Comparison of ENCODE assay signal across 7 mouse cellular contexts in genomic region chr5:103423927-103424315, GRCm38 (mm10). TPM values are rescaled to one million over a fixed set of nuclear protein-coding genes. Genes with fewer than 3 reads are reported as not detected.
DNase-seq lines count a peak whose midpoint lies in the region; ATAC-seq and TF ChIP-seq lines count a peak whose summit lies in the region.

No protein-coding gene starts in this region.

- peaks cover 32% of the 10 kb centered on the region for H3K4me1 ChIP-seq in lung, embryonic 15.5 days
- H3K4me1 ChIP-seq in hindbrain, embryonic 15.5 days (replicated peaks): peaks cover 28% of the 10 kb centered on the region
- H3K4me1 ChIP-seq in liver, embryonic 14.5 days (replicated peaks; ENCODE audit: control insufficient read depth in 2 of 2, insufficient read depth in 2 of 2, low read length in 1 of 2): peaks cover 2 to 11% of the 10 kb centered on the region in 2 experiments
- no peaks in the 10 kb centered on the region for H3K4me1 ChIP-seq in stomach, postnatal 0 days (replicated peaks; ENCODE audit: control insufficient read depth, insufficient read depth)

- no peak overlapping the region for H3K9ac ChIP-seq in lung, embryonic 15.5 days
- no peak overlapping the region for H3K9ac ChIP-seq in hindbrain, embryonic 15.5 days
- H3K9ac ChIP-seq in liver, embryonic 14.5 days (replicated peaks): no peak overlapping the region
- H3K9ac ChIP-seq in stomach, postnatal 0 days (ENCODE audit: low read length): no peak overlapping the region

- H3K36me3 ChIP-seq in lung, embryonic 15.5 days: no peaks in the 10 kb centered on the region
- no peaks in the 10 kb centered on the region for H3K36me3 ChIP-seq in hindbrain, embryonic 15.5 days
- no peaks in the 10 kb centered on the region for H3K36me3 ChIP-seq in liver, embryonic 14.5 days (replicated peaks; ENCODE audit: control insufficient read depth, insufficient read depth, low read depth)
- H3K36me3 ChIP-seq in stomach, postnatal 0 days (ENCODE audit: control insufficient read depth, insufficient read depth, low read length): no peaks in the 10 kb centered on the region

- H3K4me3 ChIP-seq in lung, embryonic 15.5 days: peak overlapping the region; percentile 78
- 0 out of 2 replicates have a peak overlapping the region, but pooled peaks have one; percentile 86 for H3K4me3 ChIP-seq in hindbrain, embryonic 15.5 days
- peak overlapping the region in 1 of 2 experiments; percentile 69; a peak in 2 of 4 replicates for H3K4me3 ChIP-seq in liver, embryonic 14.5 days (ENCODE audit: insufficient read depth in 1 of 2, low read depth in 2 of 2, low read length in 2 of 2)
- peak overlapping the region; percentile 89; the same call in 1 of the 2 replicates for H3K4me3 ChIP-seq in stomach, postnatal 0 days (ENCODE audit: low read depth, low read length)

- no peak for TF ChIP-seq CTCF in liver, embryonic 14.5 days (IDR thresholded peaks at IDR 0.05; ENCODE audit: low read depth)
- no peak for TF ChIP-seq CTCF in stomach, postnatal 0 days (IDR thresholded peaks at IDR 0.05; ENCODE audit: low read depth)

- no peaks in the 10 kb centered on the region for H3K9me3 ChIP-seq in lung, embryonic 15.5 days
- H3K9me3 ChIP-seq in hindbrain, embryonic 15.5 days: no peaks in the 10 kb centered on the region
- no peaks in the 10 kb centered on the region for H3K9me3 ChIP-seq in liver, embryonic 14.5 days (ENCODE audit: control insufficient read depth, low read length)
- no peaks in the 10 kb centered on the region for H3K9me3 ChIP-seq in stomach, postnatal 0 days (ENCODE audit: control insufficient read depth, low read length)

- no peak for TF ChIP-seq EP300 in liver, embryonic 14.5 days (IDR thresholded peaks at IDR 0.05; ENCODE audit: low read depth)
- no peak for TF ChIP-seq EP300 in stomach, postnatal 0 days (optimal IDR thresholded peaks at IDR 0.05)

- H3K4me2 ChIP-seq in lung, embryonic 15.5 days: peak overlapping the region; percentile 86
- peak overlapping the region; percentile 99 for H3K4me2 ChIP-seq in hindbrain, embryonic 15.5 days
- H3K4me2 ChIP-seq in liver, embryonic 14.5 days (ENCODE audit: low read depth): peak overlapping the region; percentile 98
- H3K4me2 ChIP-seq in stomach, postnatal 0 days (replicated peaks; ENCODE audit: low read depth): peak overlapping the region; percentile 94; the same call in 1 of the 2 replicates

- peak overlapping the region; percentile 15; the same call in 1 of the 2 replicates for H3K27ac ChIP-seq in lung, embryonic 15.5 days
- H3K27ac ChIP-seq in hindbrain, embryonic 15.5 days (replicated peaks): peak overlapping the region; percentile 80
- no peak overlapping the region for H3K27ac ChIP-seq in liver, embryonic 14.5 days
- H3K27ac ChIP-seq in stomach, postnatal 0 days (replicated peaks): peak overlapping the region; percentile 91

- DNase-seq in lung, postnatal 36 days: no peak
- no peak for DNase-seq in liver, embryonic 14.5 days (ENCODE audit: low read depth in 3 of 3, low spot score in 3 of 3)
- DNase-seq in stomach, postnatal 0 days (ENCODE audit: low spot score): no peak
- DNase-seq in cerebellum, postnatal 10 days: no peak
- DNase-seq in spleen, postnatal 14 days (ENCODE audit: low spot score in 2 of 2): no peak

- no peak for ATAC-seq in lung, embryonic 15.5 days (ENCODE audit: borderline replicate concordance, extremely low read depth, low FRiP score, low TSS enrichment)
- ATAC-seq in hindbrain, embryonic 15.5 days (ENCODE audit: low FRiP score, low read depth): no peak
- no peak for ATAC-seq in liver, embryonic 14.5 days (ENCODE audit: insufficient read depth)
- no peak for ATAC-seq in stomach, postnatal 0 days (ENCODE audit: low FRiP score, low TSS enrichment)

- 24% methylated on average over 5 of the region's 5 CpGs for WGBS in lung, embryonic 15.5 days
- 5% methylated on average over 5 of the region's 5 CpGs for WGBS in hindbrain, embryonic 15.5 days
- WGBS in liver, embryonic 14.5 days (ENCODE audit: insufficient replicate concordance): 20% methylated on average over 5 of the region's 5 CpGs
- 35% methylated on average over 5 of the region's 5 CpGs for WGBS in stomach, postnatal 0 days

- H3K27me3 ChIP-seq in lung, embryonic 15.5 days: no peaks in the 10 kb centered on the region
- H3K27me3 ChIP-seq in hindbrain, embryonic 15.5 days: 0 out of 2 replicates have a peak, but pooled peaks cover 5% of the 10 kb centered on the region
- H3K27me3 ChIP-seq in liver, embryonic 14.5 days (ENCODE audit: control insufficient read depth, insufficient read depth, low read length): peaks cover 11% of the 10 kb centered on the region
- H3K27me3 ChIP-seq in stomach, postnatal 0 days (ENCODE audit: control insufficient read depth, insufficient read depth, low read length): no peaks in the 10 kb centered on the region

RNA-seq across cellular contexts. Expression of gene Ptpn13, which starts 1.1 kb away (rescaled TPM):
- polyA plus RNA-seq in lung, embryonic 15.5 days (2015; fragmentation: Nextera tagmentation; extraction: Ambion mirVana): 12.1 and 14.0 TPM in 2 replicates
- 4.7 and 5.7 TPM in 2 replicates for polyA plus RNA-seq in hindbrain, embryonic 15.5 days (2015; fragmentation: Nextera tagmentation; extraction: Ambion mirVana)
- 0.78 and 1.0 TPM in 2 replicates for polyA plus RNA-seq in liver, embryonic 14.5 days (2012; rRNA removed)
- 0.53 and 0.73 TPM in 2 replicates for polyA plus RNA-seq in liver, embryonic 14.5 days (2014; fragmentation: Nextera tagmentation; extraction: Ambion mirVana)
- polyA plus RNA-seq in stomach, postnatal 0 days (2015; fragmentation: Nextera tagmentation; extraction: Ambion mirVana): 7.6 and 7.8 TPM in 2 replicates
